Mouse (Mus musculus): ENCODE results near the gene Cntd1. TPM values are rescaled to one million over a fixed set of nuclear protein-coding genes. Genes with fewer than 3 reads are reported as not detected.

The Cntd1 gene
- 1.2 and 1.4 TPM in 2 replicates for polyA plus RNA-seq (2014; fragmentation: Nextera tagmentation; extraction: Ambion mirVana)

DNA sequence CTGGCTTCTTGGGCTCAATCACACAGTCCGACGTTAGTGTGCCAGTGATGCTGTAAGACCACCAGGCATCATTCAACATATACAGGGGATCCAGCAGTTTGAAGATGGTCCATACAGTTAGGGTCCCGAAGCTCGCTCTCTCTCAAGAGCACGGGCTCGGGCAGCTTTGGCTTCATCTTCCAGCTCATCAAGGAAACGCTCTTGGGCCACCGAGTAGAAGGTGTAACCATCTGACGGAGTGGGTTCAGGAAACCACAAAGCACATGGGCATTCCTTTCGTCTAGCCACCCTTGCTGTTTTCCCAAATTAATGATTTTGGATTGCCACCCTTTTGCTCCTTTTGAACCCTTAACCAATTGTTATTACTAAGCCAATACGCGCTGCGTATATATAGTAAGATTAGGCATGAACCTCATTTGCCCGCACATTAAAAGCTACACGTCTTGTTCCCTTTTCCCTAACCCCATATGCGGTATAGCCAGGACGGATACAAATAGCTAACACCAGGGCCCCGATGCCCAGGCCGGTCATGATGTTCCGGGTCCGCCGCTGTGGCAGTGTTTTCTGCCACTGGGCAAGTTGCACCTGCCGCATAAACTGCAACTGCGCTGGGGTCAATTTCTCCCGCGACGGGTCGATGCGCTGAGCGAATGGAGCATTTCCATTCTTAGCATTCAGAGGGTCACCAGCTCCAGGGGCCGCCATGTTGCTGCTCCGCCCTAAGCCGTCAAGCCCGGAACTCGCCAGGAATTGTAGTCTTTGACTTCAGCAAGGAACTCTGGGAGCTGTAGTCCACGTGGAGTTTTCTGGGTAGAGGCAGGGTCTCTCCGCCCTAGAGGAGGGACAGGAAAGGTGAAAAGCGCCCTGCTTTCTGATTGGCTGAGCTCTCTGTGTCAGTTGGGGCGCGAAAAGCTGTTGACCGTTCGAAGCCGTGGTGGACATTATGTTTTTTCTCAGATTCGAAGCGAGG is at the start of gene Cntd1, which contains the start of gene Coa3:
Gene Cntd1, plus strand, starts transcription at position 790 of the 970 bp plus-strand sequence.
Gene Coa3, minus strand, starts transcription at position 892 of the 970 bp plus-strand sequence.
- H3K27me3 ChIP-seq (replicated peaks; ENCODE audit: control insufficient read depth, insufficient read depth, low read length): no peaks in the 10 kb centered on the region
- WGBS: 7% methylated on average over 45 of the region's 45 CpGs
- H3K27ac ChIP-seq (ENCODE audit: low read depth, low read length): peak within 1 kb of the TSS; percentile 40
- peaks cover 5% of the 10 kb centered on the region; the same call in 1 of the 2 replicates for H3K36me3 ChIP-seq (ENCODE audit: control insufficient read depth, insufficient read depth, low read length)
- ATAC-seq (replicated peaks; ENCODE audit: low FRiP score) (peak; percentile 94), DNase-seq (ENCODE audit: low spot score) (peak; percentile 79)
- H3K4me3 ChIP-seq (ENCODE audit: low read depth, low read length): peak within 1 kb of the TSS; percentile 84
- H3K9me3 ChIP-seq (ENCODE audit: control insufficient read depth, low read length): no peaks in the 10 kb centered on the region
- peak within 1 kb of the TSS; percentile 83 for H3K4me2 ChIP-seq
- peak within 1 kb of the TSS; percentile 84 for H3K9ac ChIP-seq (ENCODE audit: low read depth, low read length)
- H3K4me1 ChIP-seq (replicated peaks; ENCODE audit: control insufficient read depth, insufficient read depth, low read length): peaks cover 16% of the 10 kb centered on the region

DNA sequence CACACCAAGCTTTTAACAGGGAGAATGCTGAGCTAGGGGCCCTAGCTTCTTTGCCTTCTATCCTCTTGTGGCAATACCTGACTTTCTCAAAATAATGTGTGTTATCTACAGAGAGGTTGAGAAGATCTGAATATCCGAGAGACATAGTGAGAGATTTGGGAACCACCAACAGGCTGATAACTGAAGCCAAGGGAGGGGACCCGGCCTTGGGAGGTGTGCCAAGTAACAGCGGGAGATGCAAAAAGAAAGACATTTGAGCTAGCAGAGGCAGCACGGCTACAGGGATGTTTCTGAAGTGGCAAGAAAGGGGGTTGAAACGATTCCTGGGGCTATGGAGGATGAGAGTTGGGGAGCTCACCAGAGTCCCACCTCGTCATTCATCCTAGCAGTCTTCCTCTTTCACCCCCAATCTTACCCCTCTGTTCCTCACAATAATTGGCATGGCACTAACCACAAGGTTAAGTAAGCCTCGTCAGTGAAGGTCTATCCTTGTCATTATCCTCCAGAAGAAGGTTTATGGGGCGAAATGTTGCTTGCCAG is 49.4 kb upstream of the Cntd1 start:
- Histone ChIP-seq H3K9me3 (ENCODE audit: control insufficient read depth, low read length) (no peaks in the 10 kb centered on the region), H3K36me3 (ENCODE audit: control insufficient read depth, insufficient read depth, low read length) (no peaks in the 10 kb centered on the region), H3K4me1 (replicated peaks; ENCODE audit: control insufficient read depth, insufficient read depth, low read length) (peaks cover 27% of the 10 kb centered on the region), H3K4me2 (no peak overlapping the region), H3K9ac (ENCODE audit: low read depth, low read length) (no peak overlapping the region), H3K4me3 (ENCODE audit: low read depth, low read length) (no peak overlapping the region), H3K27ac (ENCODE audit: low read depth, low read length) (no peak overlapping the region), H3K27me3 (replicated peaks; ENCODE audit: control insufficient read depth, insufficient read depth, low read length) (peaks cover 30% of the 10 kb centered on the region)
- ATAC-seq (replicated peaks; ENCODE audit: low FRiP score) (no peak), DNase-seq (ENCODE audit: low spot score) (no peak)
- 29% methylated on average over 8 of the region's 8 CpGs for WGBS

DNA sequence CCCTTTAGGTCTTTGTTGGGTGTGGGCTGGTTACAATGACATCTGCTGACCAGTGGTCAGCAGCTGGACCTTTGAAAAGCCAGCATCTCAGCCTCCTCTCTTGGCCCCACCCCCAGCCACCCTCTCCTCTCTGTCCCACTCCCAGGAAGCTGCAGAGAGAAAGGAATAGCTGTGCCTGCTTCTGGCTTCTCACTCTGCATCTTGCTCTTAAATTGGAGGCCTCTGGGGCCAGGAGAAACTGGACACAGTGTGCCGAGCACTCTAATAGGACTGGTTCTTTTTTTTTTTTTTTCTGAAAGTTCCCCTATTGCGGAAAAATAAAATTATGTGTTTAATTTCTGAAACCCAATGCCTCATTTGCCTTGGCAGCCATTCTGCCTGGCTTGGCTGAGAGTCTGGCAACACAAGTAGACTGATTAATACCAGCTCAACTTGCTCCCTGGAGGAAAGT is 48.7 kb upstream of the Cntd1 start:
- DNase-seq (ENCODE audit: low spot score) (no peak), ATAC-seq (replicated peaks; ENCODE audit: low FRiP score) (no peak)
- Histone ChIP-seq H3K9me3 (ENCODE audit: control insufficient read depth, low read length) (no peaks in the 10 kb centered on the region), H3K4me3 (ENCODE audit: low read depth, low read length) (no peak overlapping the region), H3K9ac (ENCODE audit: low read depth, low read length) (no peak overlapping the region), H3K27ac (ENCODE audit: low read depth, low read length) (peak overlapping the region; percentile 78), H3K36me3 (ENCODE audit: control insufficient read depth, insufficient read depth, low read length) (no peaks in the 10 kb centered on the region), H3K4me2 (no peak overlapping the region), H3K4me1 (replicated peaks; ENCODE audit: control insufficient read depth, insufficient read depth, low read length) (peaks cover 27% of the 10 kb centered on the region), H3K27me3 (replicated peaks; ENCODE audit: control insufficient read depth, insufficient read depth, low read length) (peaks cover 30% of the 10 kb centered on the region)
- WGBS: 32% methylated on average over 2 of the region's 2 CpGs

DNA sequence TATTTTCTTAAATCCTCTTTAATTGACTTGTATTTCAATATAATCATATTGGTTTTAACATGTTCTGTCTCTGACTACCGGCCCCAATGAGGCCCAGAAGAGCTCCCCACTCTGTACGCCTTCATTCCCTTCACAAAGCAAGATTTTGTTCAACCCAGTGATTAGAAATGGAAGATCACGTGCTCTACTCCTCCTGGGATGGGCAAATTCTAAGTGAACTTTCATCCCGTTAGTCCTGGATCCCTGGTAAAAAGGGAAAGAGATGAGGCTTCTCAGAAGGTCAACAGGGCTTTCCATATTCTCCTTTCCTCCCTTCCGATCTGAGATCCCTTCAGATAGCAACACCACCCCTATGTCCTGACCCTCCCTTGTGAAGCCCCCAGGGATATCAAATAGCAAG is 48.3 kb upstream of the Cntd1 start:
- peak overlapping the region; percentile 18 for H3K4me2 ChIP-seq
- H3K4me1 ChIP-seq (replicated peaks; ENCODE audit: control insufficient read depth, insufficient read depth, low read length): peaks cover 23% of the 10 kb centered on the region
- no peaks in the 10 kb centered on the region for H3K9me3 ChIP-seq (ENCODE audit: control insufficient read depth, low read length)
- no peak for DNase-seq (ENCODE audit: low spot score)
- peaks cover 30% of the 10 kb centered on the region for H3K27me3 ChIP-seq (replicated peaks; ENCODE audit: control insufficient read depth, insufficient read depth, low read length)
- WGBS: 31% methylated on average over 5 of the region's 5 CpGs
- no peaks in the 10 kb centered on the region for H3K36me3 ChIP-seq (ENCODE audit: control insufficient read depth, insufficient read depth, low read length)
- H3K9ac ChIP-seq (ENCODE audit: low read depth, low read length): peak overlapping the region; percentile 30
- no peak for ATAC-seq (replicated peaks; ENCODE audit: low FRiP score)
- no peak overlapping the region for H3K4me3 ChIP-seq (ENCODE audit: low read depth, low read length)
- peak overlapping the region; percentile 78 for H3K27ac ChIP-seq (ENCODE audit: low read depth, low read length)

DNA sequence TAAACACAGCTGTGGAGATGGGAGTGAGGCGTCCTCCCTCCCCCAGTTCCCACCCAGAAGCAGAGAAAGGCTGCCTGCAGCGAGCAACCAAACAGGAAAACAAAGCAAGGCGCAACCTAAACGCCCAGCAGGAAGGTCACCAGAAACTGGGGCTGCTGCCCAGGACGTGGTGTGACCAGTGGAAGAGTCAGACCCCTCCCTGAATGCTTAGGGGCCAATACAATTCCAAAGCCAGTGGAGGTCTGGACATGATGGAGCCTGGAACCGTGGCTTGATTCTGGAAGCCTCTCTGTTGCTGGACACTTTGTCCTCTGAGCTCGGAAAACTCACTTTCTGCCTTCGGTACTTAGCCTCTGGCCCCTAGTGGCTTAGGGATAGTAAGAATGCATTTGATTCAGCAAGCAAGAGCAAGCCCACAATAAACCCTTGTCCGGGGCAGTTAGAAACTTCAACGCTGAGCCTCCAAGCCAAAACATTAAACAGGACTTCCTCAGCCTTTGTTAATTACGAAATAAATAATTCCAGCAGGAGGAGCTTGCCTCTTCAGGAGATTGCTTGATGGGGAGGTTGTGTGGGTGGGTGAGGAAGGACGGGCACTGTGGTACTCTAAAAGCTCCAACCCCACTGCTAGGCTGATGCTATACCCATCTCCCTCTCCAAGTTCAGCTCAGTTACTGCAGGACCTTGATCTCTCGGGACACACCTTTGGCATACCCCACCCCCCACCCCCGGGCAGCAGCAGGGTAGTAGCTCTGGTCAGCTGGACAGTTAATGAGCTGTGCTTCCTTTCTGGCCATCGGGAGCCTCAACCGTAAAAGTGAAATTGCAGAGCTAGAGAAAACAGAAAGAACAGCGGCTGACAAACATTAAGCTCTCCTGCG is 47.6 kb upstream of the Cntd1 start:
- Histone ChIP-seq H3K4me3 (ENCODE audit: low read depth, low read length) (no peak overlapping the region; the same call in 1 of the 2 replicates), H3K9ac (ENCODE audit: low read depth, low read length) (peak overlapping the region; percentile 30), H3K27ac (ENCODE audit: low read depth, low read length) (peak overlapping the region; percentile 78), H3K4me2 (peak overlapping the region; percentile 18), H3K27me3 (replicated peaks; ENCODE audit: control insufficient read depth, insufficient read depth, low read length) (peaks cover 30% of the 10 kb centered on the region), H3K4me1 (replicated peaks; ENCODE audit: control insufficient read depth, insufficient read depth, low read length) (peaks cover 23% of the 10 kb centered on the region), H3K36me3 (ENCODE audit: control insufficient read depth, insufficient read depth, low read length) (no peaks in the 10 kb centered on the region), H3K9me3 (ENCODE audit: control insufficient read depth, low read length) (no peaks in the 10 kb centered on the region)
- 9% methylated on average over 18 of the region's 18 CpGs for WGBS
- ATAC-seq (replicated peaks; ENCODE audit: low FRiP score): no peak
- DNase-seq (ENCODE audit: low spot score): no peak

DNA sequence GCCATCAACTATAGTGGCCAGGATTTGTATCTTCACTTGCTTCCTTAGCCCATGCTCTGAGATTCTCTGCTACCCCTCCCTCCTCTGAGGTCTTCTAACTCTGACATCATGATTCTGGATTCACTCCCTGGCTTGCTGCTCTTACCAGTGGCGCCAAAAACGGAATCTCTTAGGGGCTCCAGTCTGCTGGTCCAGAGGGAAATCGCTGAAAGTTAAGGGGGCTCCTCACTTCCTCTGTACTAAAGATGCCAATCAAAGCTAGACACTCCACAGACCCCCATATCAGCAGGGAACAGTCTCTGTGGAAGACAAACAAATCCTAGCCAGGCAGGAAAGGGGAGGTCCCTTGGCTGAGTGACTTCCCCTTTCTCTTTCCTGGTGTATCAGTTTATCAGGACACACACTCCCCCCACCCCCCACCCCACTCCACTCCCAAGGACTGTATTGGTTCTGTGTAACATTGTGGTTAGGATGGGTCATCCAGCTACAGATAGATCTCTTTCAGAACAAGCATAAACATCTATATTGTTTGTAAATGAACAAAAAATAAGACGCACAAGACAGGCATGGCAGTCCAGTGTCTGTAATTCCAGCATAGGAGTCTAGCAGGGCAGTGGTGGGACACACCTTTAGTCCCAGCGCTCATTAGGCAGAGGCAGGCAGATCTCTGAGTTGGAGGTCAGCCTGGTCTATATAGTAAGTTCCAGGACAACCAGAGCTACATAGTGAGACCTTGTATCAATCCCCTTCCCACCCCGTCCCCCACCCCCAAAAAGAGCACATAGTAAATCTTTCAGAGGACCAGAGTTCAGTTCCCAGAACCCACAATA is 46.6 kb upstream of the Cntd1 start:
- H3K4me2 ChIP-seq: peak overlapping the region; percentile 18
- H3K36me3 ChIP-seq (ENCODE audit: control insufficient read depth, insufficient read depth, low read length): no peaks in the 10 kb centered on the region
- no peak overlapping the region for H3K4me3 ChIP-seq (ENCODE audit: low read depth, low read length)
- H3K9ac ChIP-seq (ENCODE audit: low read depth, low read length): no peak overlapping the region
- peaks cover 23% of the 10 kb centered on the region for H3K4me1 ChIP-seq (replicated peaks; ENCODE audit: control insufficient read depth, insufficient read depth, low read length)
- peaks cover 30% of the 10 kb centered on the region for H3K27me3 ChIP-seq (replicated peaks; ENCODE audit: control insufficient read depth, insufficient read depth, low read length)
- H3K27ac ChIP-seq (ENCODE audit: low read depth, low read length): peak overlapping the region; percentile 78
- H3K9me3 ChIP-seq (ENCODE audit: control insufficient read depth, low read length): no peaks in the 10 kb centered on the region
- DNase-seq (ENCODE audit: low spot score) (peak; percentile 39), ATAC-seq (replicated peaks; ENCODE audit: low FRiP score) (peak; percentile 62)
- 28% methylated on average over 6 of the region's 6 CpGs for WGBS

DNA sequence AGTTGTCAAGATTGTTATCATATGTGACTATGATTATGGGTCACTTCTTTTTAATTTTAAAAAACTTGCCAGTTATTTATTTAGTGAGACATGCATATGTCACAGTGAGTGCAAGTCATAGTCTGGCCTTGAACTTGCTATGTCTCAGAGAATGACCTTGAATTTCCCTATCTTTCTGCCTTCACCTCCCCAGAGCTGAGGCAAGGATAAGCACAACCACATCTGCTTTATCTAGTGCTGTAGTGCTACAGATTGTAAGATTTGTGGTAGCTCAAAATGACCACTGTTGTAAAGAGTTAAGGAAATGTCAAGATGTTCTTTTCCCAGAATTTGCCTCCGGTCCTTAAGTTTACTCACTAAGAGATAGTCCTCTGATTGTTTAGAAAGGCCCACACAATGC is 45.6 kb upstream of the Cntd1 start:
- ATAC-seq (replicated peaks; ENCODE audit: low FRiP score): no peak
- DNase-seq (ENCODE audit: low spot score): no peak
- Histone ChIP-seq H3K27me3 (replicated peaks; ENCODE audit: control insufficient read depth, insufficient read depth, low read length) (peaks cover 26% of the 10 kb centered on the region), H3K27ac (ENCODE audit: low read depth, low read length) (no peak overlapping the region), H3K9ac (ENCODE audit: low read depth, low read length) (no peak overlapping the region), H3K4me1 (replicated peaks; ENCODE audit: control insufficient read depth, insufficient read depth, low read length) (peaks cover 23% of the 10 kb centered on the region), H3K9me3 (ENCODE audit: control insufficient read depth, low read length) (no peaks in the 10 kb centered on the region), H3K4me2 (no peak overlapping the region), H3K4me3 (ENCODE audit: low read depth, low read length) (no peak overlapping the region), H3K36me3 (ENCODE audit: control insufficient read depth, insufficient read depth, low read length) (no peaks in the 10 kb centered on the region)
- 58% methylated on average over 1 of the region's 1 CpGs for WGBS
